ENCODE assay signal across 15 mouse cellular contexts in genomic region chr14:28410789-28411225, GRCm38 (mm10).
DNase-seq lines count a peak whose midpoint lies in the region; ATAC-seq and TF ChIP-seq lines count a peak whose summit lies in the region.
"Had no signal": no experiment of that assay in that cellular context is flagged by ENCODE, and none has a peak within 500 bp of the region (broad histone marks: within the 10 kb centered on the region; RNA-seq: fewer than 3 reads in every experiment).

No protein-coding gene starts in this region.

- no peak for TF ChIP-seq CTCF in heart, postnatal 0 days (IDR thresholded peaks at IDR 0.05; ENCODE audit: low read depth)

- 59% methylated on average over 13 of the region's 13 CpGs for WGBS in heart, postnatal 0 days
- 64% methylated on average over 13 of the region's 13 CpGs for WGBS in liver, embryonic 12.5 days (ENCODE audit: insufficient replicate concordance)
- WGBS in intestine, embryonic 16.5 days, result 41% methylated on average over 13 of the region's 13 CpGs
- WGBS in stomach, embryonic 14.5 days, result 25% methylated on average over 13 of the region's 13 CpGs

- TF ChIP-seq EP300 in heart, postnatal 0 days (IDR thresholded peaks at IDR 0.05; ENCODE audit: low read depth), result no peak

- H3K4me1 ChIP-seq in heart, postnatal 0 days (ENCODE audit: control insufficient read depth, insufficient read depth), result peaks cover 9% of the 10 kb centered on the region; the same call in 1 of the 2 replicates
- H3K4me1 ChIP-seq in liver, embryonic 12.5 days, result no peaks in the 10 kb centered on the region
- H3K4me1 ChIP-seq in intestine, embryonic 16.5 days (ENCODE audit: control insufficient read depth, insufficient read depth, low read length), result peaks cover 13% of the 10 kb centered on the region
- peaks cover 14% of the 10 kb centered on the region for H3K4me1 ChIP-seq in stomach, embryonic 14.5 days (ENCODE audit: control insufficient read depth, insufficient read depth, low read length)

- H3K36me3 ChIP-seq in heart, postnatal 0 days (replicated peaks; ENCODE audit: control insufficient read depth, insufficient read depth, low read length), result no peaks in the 10 kb centered on the region
- no peaks in the 10 kb centered on the region for H3K36me3 ChIP-seq in liver, embryonic 12.5 days
- H3K36me3 ChIP-seq in intestine, embryonic 16.5 days (ENCODE audit: control insufficient read depth, insufficient read depth, low read length), result no peaks in the 10 kb centered on the region
- no peaks in the 10 kb centered on the region for H3K36me3 ChIP-seq in stomach, embryonic 14.5 days (ENCODE audit: control insufficient read depth, insufficient read depth, low read length)

- no peak overlapping the region for H3K4me2 ChIP-seq in heart, postnatal 0 days (ENCODE audit: low read depth, low read length)
- no peak overlapping the region for H3K4me2 ChIP-seq in liver, embryonic 12.5 days
- H3K4me2 ChIP-seq in intestine, embryonic 16.5 days (ENCODE audit: low read depth, low read length), result no peak overlapping the region
- no peak overlapping the region for H3K4me2 ChIP-seq in stomach, embryonic 14.5 days (replicated peaks; ENCODE audit: low read depth, low read length)

- peak; percentile 30; the same call in 1 of the 2 replicates for ATAC-seq in heart, postnatal 0 days (ENCODE audit: insufficient read depth, low read depth)
- ATAC-seq in liver, embryonic 12.5 days, result no peak
- peak; percentile 56 for ATAC-seq in intestine, embryonic 16.5 days
- peak; percentile 81; the same call in 1 of the 2 replicates for ATAC-seq in stomach, embryonic 14.5 days (ENCODE audit: insufficient number of reproducible peaks, insufficient read depth, low FRiP score, low read depth)

- no peak for DNase-seq in heart, postnatal 0 days (ENCODE audit: low spot score)
- DNase-seq in heart, postnatal 4 days, result no peak
- peak; percentile 7 for DNase-seq in liver
- no peak for DNase-seq in layer of hippocampus, adult 8-10 months (ENCODE audit: low spot score in 2 of 2)
- DNase-seq in c-Kit-positive CD71-positive TER-119-positive erythroid progenitor cells, embryonic 14.5 days (ENCODE audit: low spot score), result no peak
- DNase-seq: cerebellum, postnatal 36 days; heart, adult 2 months; kidney, postnatal 36 days; left cerebral cortex, postnatal 4 days; lung, postnatal 10 days; right cerebral cortex, postnatal 14 days; thymus, adult 18-20 months had no signal

- H3K9me3 ChIP-seq in heart, postnatal 0 days (replicated peaks; ENCODE audit: control insufficient read depth, low read length), result no peaks in the 10 kb centered on the region
- H3K9me3 ChIP-seq in liver, embryonic 12.5 days (replicated peaks), result no peaks in the 10 kb centered on the region
- H3K9me3 ChIP-seq in intestine, embryonic 16.5 days (ENCODE audit: control insufficient read depth, low read length), result no peaks in the 10 kb centered on the region
- H3K9me3 ChIP-seq in stomach, embryonic 14.5 days (ENCODE audit: control insufficient read depth, low read depth, low read length), result no peaks in the 10 kb centered on the region

- no peak overlapping the region for H3K27ac ChIP-seq in heart, postnatal 0 days (ENCODE audit: low read depth)
- H3K27ac ChIP-seq in liver, embryonic 12.5 days, result no peak overlapping the region
- H3K27ac ChIP-seq in intestine, embryonic 16.5 days (ENCODE audit: low read length), result 0 out of 2 replicates have a peak overlapping the region, but pooled peaks have one; percentile 24
- peak overlapping the region; percentile 70; the same call in 1 of the 2 replicates for H3K27ac ChIP-seq in stomach, embryonic 14.5 days (ENCODE audit: low read length)
- H3K27ac ChIP-seq: heart, adult 2 months had no signal

- H3K4me3 ChIP-seq in heart, postnatal 0 days (ENCODE audit: low read depth, low read length), result no peak overlapping the region
- H3K4me3 ChIP-seq in liver, embryonic 12.5 days, result no peak overlapping the region
- no peak overlapping the region for H3K4me3 ChIP-seq in intestine, embryonic 16.5 days (ENCODE audit: low read length)
- H3K4me3 ChIP-seq in stomach, embryonic 14.5 days (ENCODE audit: low read depth, low read length), result no peak overlapping the region
- H3K4me3 ChIP-seq: heart, adult 2 months had no signal

- no peaks in the 10 kb centered on the region for H3K27me3 ChIP-seq in heart, postnatal 0 days (ENCODE audit: control insufficient read depth, insufficient read depth, low read length)
- H3K27me3 ChIP-seq in liver, embryonic 12.5 days (replicated peaks), result no peaks in the 10 kb centered on the region
- no peaks in the 10 kb centered on the region for H3K27me3 ChIP-seq in intestine, embryonic 16.5 days (replicated peaks; ENCODE audit: control insufficient read depth, insufficient read depth, low read length)
- no peaks in the 10 kb centered on the region for H3K27me3 ChIP-seq in stomach, embryonic 14.5 days (ENCODE audit: control insufficient read depth, insufficient read depth, low read length)

- H3K9ac ChIP-seq in heart, postnatal 0 days (replicated peaks; ENCODE audit: low read depth, low read length), result no peak overlapping the region
- H3K9ac ChIP-seq in liver, embryonic 12.5 days, result no peak overlapping the region
- no peak overlapping the region for H3K9ac ChIP-seq in intestine, embryonic 16.5 days (ENCODE audit: low read depth, low read length)
- no peak overlapping the region for H3K9ac ChIP-seq in stomach, embryonic 14.5 days (replicated peaks; ENCODE audit: low read depth, low read length)

Comparison
In these comparisons a context has a peak if more than half of its experiments do, and no peak if none do; other contexts are left out.
1. H3K27ac ChIP-seq: peak in intestine, embryonic 16.5 days (single experiment) and stomach, embryonic 14.5 days (single experiment); none in heart, postnatal 0 days (single experiment) and liver, embryonic 12.5 days (single experiment).